Mouse (Mus musculus) urinary bladder, postnatal 25 days (tissue): Measurements from ENCODE around the gene Gli2.

ENCODE experiments used
- DNase-seq: peaks from one replicate; pipeline ENCODE4 v3.0.0; 2022; ENCODE audit warnings: low spot score

Gli2 gene

DNA sequence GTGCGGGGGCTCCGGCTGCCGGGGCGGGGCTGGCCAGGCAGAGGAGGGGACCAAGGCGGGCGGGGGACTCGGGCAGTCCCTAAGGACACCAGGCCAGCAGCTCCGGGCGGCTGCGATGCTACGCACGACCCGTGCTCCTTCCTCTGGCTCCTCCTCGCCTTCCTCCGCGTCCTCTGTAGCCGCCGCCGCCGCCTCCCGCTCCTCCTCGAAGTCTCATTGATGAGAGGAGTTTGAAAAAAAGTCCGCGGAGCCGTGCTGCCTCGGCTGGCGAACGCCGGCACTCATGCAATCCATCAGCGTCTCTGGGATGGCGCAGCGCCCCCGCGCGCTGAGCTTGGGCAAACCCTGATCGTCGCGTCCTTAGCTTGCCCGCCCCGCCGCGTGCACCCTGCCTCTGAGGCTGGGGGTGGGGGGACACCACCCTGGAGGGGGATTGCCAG is at the start of gene Gli2:
Gli2 (minus strand) TSS at position 218 of the 440 bp plus-strand sequence.
- DNase-seq = peak; percentile 71

GRCm38 (mm10) chr1:119097921-119098521 is 44.6 kb upstream of the Gli2 start:
- DNase-seq = no peak

DNA sequence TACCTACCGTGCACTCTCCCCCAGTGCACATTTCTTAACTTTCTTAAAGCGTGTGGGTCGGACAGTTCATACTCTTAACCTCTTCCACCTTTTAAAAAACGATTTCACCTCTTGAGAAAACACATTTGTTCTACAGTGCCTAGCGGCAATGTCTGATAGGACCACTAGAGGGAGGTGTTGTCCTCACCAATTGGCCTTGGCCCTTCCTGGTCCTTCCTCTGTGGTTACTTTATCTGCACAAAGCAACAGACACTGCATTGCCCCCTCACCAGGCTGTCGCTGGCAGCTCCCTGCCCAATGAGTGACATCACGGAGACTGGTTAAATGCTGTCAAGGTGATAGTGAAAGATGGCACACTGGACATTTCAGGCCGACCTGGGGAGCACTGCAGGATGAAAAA is 40.3 kb upstream of the Gli2 start:
- peak; percentile 59 for DNase-seq

DNA sequence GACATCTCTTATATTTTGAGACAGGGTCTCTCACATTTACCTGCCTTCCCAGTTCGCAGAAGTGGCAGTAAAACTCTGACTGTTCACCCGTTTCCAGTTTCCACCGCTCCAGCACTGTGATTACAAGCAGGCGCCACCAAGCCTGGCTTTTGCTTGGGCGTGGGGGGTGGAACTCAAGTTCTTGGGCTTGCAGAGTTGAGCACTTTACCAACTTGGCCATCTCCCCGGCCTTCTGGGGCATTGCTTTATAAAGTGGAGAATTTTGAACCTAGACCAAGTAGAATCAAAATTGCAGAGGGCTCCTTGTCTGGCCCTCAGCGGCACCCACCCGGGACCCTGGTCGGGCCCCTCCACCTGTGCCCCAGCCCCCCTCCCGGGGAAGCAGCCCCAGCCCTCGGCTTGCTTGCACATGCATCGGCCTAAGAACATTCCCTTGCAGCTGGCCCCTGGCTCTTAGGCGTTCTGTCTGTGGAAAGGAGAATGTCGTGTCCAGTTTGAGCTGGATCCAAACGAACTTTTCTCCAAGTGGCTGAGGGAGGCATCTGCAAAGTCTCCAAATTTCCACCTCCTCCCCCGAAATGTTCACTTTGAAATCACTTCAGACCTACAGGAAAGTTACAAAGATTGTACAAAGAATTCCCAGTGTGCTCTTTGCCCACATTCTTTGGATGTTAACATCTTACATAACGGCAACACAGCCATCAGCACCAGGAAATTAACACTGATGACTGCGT is 36.6 kb upstream of the Gli2 start:
- no peak for DNase-seq

GRCm38 (mm10) chr1:119087539-119087938 is 34.1 kb upstream of the Gli2 start:
- DNase-seq = peak; percentile 76

DNA sequence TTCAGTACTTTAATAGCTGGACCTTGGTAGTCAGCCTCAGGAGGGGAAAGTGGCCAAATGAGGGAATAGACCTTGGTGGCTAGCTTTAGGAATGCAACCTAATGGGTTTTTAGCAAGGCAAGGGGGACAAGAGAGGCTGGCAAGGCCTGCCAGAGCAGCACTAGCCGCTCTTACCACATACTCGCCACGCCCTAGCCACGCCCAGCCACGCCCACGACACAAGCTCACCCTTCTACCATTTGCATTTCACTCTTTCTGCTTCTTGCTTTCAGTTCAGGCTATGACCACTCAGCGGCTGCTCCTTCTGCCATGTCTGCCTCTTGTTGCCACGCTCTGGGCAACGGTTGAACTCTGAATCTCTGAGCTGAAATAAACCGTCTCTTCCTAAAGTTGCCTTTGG is 32.4 kb upstream of the Gli2 start:
- DNase-seq = no peak

- peak; percentile 50 for DNase-seq
These were observed 30.1 kb upstream of the Gli2 start for GRCm38 (mm10) chr1:119083468-119083921.

GRCm38 (mm10) chr1:119082231-119082991 is 29.0 kb upstream of the Gli2 start:
- peak; percentile 50 for DNase-seq

- no peak for DNase-seq
These were observed 24.5 kb upstream of the Gli2 start for GRCm38 (mm10) chr1:119077933-119078332.

DNA sequence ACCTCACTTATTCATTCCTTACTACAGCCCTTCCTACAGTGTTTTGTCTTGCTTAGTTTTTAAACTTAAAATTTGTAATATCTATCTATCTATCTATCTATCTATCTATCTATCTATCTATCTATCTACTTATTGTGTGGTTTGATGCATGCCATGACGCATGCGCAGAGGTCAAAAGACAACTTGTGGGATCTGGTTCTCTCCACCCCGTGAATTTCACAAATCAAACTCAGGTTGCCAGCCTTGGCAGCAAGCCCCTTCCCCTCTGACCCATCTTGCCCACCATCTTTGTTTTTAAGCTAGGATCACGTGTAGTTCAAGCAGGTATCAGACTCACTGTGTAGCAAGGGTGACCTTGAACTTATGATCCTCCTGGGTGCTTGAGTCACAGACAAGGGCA is 22.9 kb upstream of the Gli2 start:
- DNase-seq = no peak

- DNase-seq = no peak
These were observed 22.5 kb upstream of the Gli2 start for GRCm38 (mm10) chr1:119075916-119076315.

DNA sequence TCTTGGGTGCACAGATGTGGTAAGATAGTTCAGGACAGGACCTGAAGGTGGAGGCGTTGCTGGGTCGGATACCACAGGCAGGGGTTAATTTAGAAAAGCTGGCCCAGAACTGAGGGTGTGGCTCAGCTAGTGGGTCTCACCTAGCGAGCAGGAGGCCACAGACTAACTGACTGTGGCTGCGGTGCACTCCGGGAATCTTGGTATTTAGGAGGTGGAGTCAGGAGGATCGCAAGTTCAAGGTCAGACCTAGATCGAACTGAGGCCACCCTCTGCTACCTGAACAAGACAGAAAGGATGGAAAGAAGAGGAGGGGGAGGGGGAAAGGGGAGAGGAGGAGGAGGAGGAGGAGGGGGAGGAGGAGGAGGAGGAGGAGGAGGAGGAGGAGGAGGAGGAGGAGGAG is 22.1 kb upstream of the Gli2 start:
- DNase-seq = no peak

DNA sequence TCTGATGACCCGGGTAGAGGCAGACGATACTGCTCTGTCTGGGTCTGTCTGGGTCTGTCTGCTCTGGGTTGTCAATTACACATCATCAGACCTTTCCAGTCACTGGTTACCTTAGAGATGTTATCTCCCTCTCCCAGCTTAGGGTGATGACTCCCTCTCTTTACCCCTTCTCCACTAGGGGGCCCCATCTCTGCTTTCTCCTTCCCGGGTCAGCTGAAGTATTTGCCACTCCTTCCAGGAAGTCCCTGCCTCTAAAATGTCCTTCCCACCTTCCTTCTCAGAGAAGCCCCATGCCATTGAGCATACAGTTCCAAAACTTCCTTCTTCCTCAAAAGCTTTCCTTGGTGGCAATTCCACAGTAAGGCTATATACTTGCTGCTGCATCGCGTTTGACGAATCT is 21.5 kb upstream of the Gli2 start:
- no peak for DNase-seq

GRCm38 (mm10) chr1:119073876-119074275 is 20.5 kb upstream of the Gli2 start:
- DNase-seq = no peak

DNA sequence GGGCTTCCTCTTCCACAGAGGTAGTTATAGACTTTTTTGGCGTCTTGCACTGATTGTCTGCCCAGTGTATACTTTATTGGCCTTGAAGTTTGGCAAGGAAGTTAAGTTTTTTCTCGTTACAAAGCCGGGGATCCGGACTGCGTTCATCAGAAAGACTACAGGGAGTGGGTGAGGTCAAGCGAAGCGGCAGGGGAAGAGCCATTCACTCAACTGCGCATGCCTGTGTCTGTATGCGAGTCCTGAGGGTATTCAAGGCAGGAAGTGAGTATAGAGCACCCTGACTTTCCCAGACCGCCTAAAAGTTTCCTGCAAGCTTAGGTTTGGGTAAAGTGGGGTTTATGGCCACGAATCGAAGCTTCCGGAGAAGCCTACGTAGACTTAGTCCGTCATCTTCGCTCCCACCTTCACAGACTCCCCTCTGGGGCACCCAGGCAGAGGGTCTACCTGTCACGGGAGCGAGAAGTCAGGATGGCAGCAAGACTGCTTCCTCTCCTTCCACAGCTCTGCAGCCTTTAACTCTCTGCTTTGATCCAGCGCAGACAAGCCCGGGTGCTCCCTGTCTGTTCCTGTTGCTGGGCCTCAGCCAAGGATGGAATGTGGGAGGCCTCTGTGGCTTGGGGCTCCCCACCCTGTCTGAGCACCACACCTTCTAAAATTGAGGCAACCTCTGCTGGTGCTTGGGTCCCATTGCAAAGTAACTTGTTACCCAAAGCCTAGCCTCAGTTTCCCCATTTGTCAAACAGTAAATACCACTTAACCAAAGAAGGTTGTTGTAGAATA is 11.7 kb upstream of the Gli2 start:
- no peak for DNase-seq

DNA sequence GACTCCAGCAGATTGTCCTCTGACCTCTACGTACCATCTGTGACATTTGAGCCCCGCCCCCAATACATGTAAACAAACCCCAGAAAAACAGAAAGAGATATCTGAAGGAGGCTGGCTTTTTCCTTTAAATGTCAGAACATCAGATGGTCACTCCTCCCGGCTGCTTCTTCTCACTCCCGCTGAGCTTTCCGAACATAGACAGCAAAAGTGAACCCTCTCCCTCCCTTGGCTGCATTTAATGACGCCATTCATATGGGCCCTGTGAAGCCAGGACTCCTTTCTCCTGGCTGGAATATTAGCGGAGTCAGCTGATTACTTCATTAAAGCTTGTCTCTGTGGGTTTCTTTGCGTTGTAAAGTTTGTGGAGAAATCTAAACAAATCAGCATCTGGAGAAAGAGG is 3.1 kb upstream of the Gli2 start:
- DNase-seq = no peak

DNA sequence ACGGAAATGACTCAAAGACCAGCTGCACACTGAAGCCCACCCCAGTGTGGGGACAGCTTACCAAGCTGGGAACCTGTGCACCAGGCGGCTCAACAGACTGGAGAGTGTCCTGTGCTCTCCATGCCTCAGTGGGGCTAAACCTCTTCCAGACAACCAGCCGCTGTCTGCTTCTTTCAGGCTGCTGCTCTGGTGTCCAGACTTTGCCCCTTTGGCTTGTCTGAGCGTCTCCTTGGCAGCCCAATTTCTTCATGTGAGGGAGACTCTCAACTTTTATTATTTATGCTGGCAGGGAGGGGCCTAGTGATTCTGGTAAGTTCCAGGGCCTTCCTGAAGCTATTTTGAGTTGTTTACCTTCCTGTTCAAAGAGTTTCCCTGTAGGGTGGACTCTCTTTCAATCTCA is 2.4 kb upstream of the Gli2 start:
- DNase-seq = no peak

DNA sequence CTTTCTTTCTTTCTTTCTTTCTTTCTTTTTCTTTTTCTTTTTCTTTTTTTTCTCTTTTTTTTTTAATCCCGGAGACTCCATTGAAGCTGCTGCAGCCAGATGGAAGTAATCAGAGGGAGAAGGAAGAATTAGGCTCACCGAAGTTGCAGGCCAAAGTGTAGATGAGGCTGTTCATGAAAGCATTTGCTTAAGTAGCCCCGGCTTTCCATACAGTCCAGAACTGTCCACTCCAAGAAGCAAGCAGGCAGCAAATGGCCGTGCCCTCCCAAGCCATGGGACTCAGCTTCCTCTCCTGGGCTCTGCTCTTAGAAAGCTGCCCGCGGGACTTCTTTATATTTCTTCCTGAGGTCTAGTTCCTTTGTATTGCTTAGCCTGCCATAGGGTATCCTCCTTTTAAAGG is 1.0 kb upstream of the Gli2 start:
- DNase-seq = no peak

- no peak for DNase-seq
These were observed 494 bp upstream of the Gli2 start for GRCm38 (mm10) chr1:119053872-119054354.

GRCm38 (mm10) chr1:119052631-119053177 is 715 bp downstream of the Gli2 start:
- no peak for DNase-seq

DNA sequence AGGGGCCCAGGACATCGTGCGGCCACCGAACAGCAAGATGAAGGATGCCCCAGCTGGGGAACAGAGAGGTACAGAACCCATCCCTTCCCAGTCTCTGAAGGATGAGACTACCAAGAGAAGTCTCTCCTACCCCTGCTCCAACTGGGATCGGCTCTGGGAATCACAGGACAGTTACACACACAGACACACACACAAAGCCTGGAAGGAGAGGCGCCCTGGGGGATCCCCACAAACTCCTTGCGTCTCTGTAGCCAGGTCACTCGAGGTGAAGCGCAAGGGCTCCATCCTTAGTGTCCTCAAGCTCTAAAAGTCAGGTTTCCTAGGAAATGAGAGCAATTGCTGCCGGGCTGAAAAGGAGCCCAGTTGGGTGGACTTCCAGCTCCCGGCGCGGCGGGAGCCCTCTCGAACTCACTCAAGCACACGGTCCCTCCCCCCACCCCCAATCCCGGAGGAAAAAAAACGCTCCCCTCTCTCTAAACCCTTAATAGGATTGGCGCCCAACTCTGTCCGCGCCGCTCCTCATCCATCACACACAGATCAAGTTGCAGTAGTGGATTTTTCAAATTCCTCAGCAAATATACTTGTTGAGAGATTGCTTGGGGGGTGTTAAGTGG is 1.4 kb downstream of the Gli2 start:
- no peak for DNase-seq
